Mouse (Mus musculus): ENCODE data around the gene Thsd7b. TPM values are rescaled to one million over a fixed set of nuclear protein-coding genes. Genes with fewer than 3 reads are reported as not detected.

Thsd7b gene
- polyA plus RNA-seq, 1 experiment from 2014 or later, result 0.30 TPM

- H3K4me1 ChIP-seq, result no peaks in the 10 kb centered on the region
- no peak overlapping the region for H3K4me3 ChIP-seq
- H3K9me3 ChIP-seq (replicated peaks), result no peaks in the 10 kb centered on the region
- no peak overlapping the region for H3K27ac ChIP-seq
- H3K27me3 ChIP-seq (ENCODE audit: low read depth, poor library complexity, severe bottlenecking), result no peaks in the 10 kb centered on the region
- no peaks in the 10 kb centered on the region for H3K36me3 ChIP-seq
- no peak for DNase-seq (ENCODE audit: low spot score)
Measured at GRCm38 (mm10) chr1:129838486-129838885, 565.4 kb downstream of the Thsd7b start.

- Histone ChIP-seq H3K27ac (no peak overlapping the region), H3K4me3 (no peak overlapping the region), H3K9me3 (replicated peaks) (no peaks in the 10 kb centered on the region), H3K27me3 (ENCODE audit: low read depth, poor library complexity, severe bottlenecking) (no peaks in the 10 kb centered on the region), H3K4me1 (no peaks in the 10 kb centered on the region), H3K36me3 (no peaks in the 10 kb centered on the region)
- 57% methylated on average over 2 of the region's 2 CpGs for WGBS
- no peak for DNase-seq (ENCODE audit: low spot score)
Measured at GRCm38 (mm10) chr1:129843416-129843815, 570.3 kb downstream of the Thsd7b start.

DNA sequence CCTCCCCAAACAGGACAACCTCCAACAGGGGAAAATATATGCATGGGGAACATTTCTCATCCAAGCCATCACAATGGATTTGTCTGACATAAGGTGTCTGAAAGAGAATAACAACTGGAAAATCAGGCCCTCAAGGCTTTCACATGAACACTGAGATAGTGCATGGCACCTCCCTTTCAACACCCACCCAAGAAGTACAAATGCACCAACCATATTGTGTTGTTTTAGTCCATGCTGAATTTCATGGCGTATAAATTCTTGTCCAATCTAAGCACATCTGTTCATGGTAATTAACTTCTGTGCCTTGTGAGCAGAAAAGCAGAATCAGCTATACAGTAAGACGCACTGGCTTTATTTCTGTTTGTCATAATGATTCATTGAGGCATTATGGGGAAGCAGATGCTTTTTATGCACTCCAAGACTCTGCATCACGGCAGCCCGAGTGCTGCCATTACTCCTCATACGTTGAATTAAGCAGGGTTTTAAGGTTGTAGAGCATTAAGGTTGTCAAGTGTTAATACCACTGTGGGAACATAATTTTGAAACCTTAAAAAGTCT is 577.0 kb downstream of the Thsd7b start:
- Histone ChIP-seq H3K27ac (no peak overlapping the region), H3K4me1 (no peaks in the 10 kb centered on the region), H3K4me3 (no peak overlapping the region), H3K27me3 (ENCODE audit: low read depth, poor library complexity, severe bottlenecking) (no peaks in the 10 kb centered on the region), H3K9me3 (replicated peaks) (no peaks in the 10 kb centered on the region), H3K36me3 (no peaks in the 10 kb centered on the region)
- 86% methylated on average over 5 of the region's 5 CpGs for WGBS
- DNase-seq (ENCODE audit: low spot score), result no peak

DNA sequence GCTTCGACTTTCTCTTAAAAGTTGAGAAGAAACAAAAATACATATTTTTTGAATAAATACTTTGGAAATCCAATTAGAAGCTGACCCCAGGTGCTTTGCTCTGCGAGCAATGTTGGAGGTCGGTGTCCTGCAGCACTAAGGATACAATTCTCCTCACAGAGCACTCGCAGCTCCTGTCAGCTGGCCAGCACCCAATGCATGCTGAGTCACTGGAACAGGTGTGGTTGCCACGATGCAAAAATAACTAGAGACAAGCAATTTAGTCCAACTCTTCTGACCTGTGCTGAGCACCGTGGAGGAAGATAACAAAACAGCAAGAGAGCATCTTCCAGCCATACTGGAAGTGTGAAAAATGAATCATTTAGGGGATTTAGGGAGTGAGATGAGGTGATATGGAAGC is 594.6 kb downstream of the Thsd7b start:
- no peaks in the 10 kb centered on the region for H3K4me1 ChIP-seq
- H3K9me3 ChIP-seq (replicated peaks), result no peaks in the 10 kb centered on the region
- H3K36me3 ChIP-seq, result no peaks in the 10 kb centered on the region
- H3K4me3 ChIP-seq, result no peak overlapping the region
- no peaks in the 10 kb centered on the region for H3K27me3 ChIP-seq (ENCODE audit: low read depth, poor library complexity, severe bottlenecking)
- no peak for DNase-seq (ENCODE audit: low spot score)
- H3K27ac ChIP-seq, result no peak overlapping the region
- 83% methylated on average over 6 of the region's 6 CpGs for WGBS

DNA sequence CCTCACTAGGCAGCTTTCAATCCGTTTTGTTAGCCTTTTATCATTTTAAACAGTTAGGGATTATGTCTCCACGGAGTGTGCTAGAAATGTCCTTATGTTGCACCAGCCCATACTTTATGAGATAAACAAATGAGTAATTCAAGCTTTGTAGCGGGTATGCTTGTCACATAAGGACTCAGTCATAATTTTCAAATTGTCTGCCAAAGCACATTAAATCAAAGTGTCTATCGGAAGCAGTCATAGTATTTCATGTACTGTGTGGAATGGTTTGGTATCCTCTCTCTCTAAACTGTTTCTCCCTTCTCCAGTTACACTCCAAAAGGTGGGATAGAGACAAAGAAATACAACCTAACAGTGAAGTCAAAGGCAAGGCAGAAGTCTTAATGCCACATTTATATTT is 601.3 kb downstream of the Thsd7b start:
- H3K9me3 ChIP-seq (replicated peaks), result no peaks in the 10 kb centered on the region
- no peak overlapping the region for H3K27ac ChIP-seq
- no peaks in the 10 kb centered on the region for H3K27me3 ChIP-seq (ENCODE audit: low read depth, poor library complexity, severe bottlenecking)
- DNase-seq (ENCODE audit: low spot score), result no peak
- H3K36me3 ChIP-seq, result no peaks in the 10 kb centered on the region
- WGBS, result 79% methylated on average over 4 of the region's 4 CpGs
- H3K4me1 ChIP-seq, result no peaks in the 10 kb centered on the region
- H3K4me3 ChIP-seq, result no peak overlapping the region

DNA sequence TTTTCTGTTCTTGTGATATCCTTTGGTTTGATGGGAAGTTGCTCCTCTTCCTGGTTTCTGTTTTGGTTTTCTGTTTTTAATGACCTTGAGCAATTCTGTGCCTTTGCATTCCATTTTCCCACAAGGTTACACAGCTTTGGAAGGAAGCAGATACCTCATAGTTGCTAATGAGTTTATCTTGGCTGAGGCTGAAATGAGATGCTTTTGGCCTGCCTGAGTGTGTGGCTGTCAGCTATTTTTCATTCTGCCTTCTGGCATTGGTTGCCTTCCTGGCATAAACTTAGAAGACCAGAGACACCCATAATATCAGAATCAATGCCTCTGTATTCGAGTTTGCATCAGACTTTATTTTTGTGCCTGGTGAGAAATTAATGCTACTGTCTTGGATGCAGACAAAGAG is 614.8 kb downstream of the Thsd7b start:
- Histone ChIP-seq H3K4me1 (no peaks in the 10 kb centered on the region), H3K4me3 (no peak overlapping the region), H3K27me3 (ENCODE audit: low read depth, poor library complexity, severe bottlenecking) (no peaks in the 10 kb centered on the region), H3K27ac (no peak overlapping the region), H3K36me3 (no peaks in the 10 kb centered on the region), H3K9me3 (replicated peaks) (no peaks in the 10 kb centered on the region)
- DNase-seq (ENCODE audit: low spot score), result no peak
- 83% methylated on average over 1 of the region's 1 CpGs for WGBS

DNA sequence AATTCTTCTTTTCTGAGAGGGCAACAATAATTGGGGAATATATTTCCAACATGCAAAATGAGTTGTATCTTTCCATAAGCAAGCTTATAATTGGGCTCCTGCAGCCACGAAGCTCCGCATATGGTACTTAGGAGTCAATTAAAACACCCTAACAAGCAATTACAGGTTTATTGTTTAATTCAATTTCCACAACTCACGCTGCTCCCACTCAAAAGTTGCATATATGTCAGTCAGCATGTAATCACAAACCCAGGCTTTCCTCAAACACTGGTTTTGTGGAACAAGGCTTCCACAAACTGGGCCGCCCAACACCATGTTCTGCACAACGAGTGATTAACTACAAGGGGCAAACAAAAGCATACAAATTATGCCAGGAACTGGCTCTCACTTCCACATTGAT is 625.0 kb downstream of the Thsd7b start:
- Histone ChIP-seq H3K4me1 (no peaks in the 10 kb centered on the region), H3K4me3 (no peak overlapping the region), H3K36me3 (no peaks in the 10 kb centered on the region), H3K9me3 (replicated peaks) (no peaks in the 10 kb centered on the region), H3K27ac (no peak overlapping the region), H3K27me3 (ENCODE audit: low read depth, poor library complexity, severe bottlenecking) (no peaks in the 10 kb centered on the region)
- 84% methylated on average over 5 of the region's 5 CpGs for whole genome bisulfite sequencing
- DNase-seq (ENCODE audit: low spot score), result no peak

- H3K4me3 ChIP-seq, result no peak overlapping the region
- H3K36me3 ChIP-seq, result no peaks in the 10 kb centered on the region
- WGBS, result 59% methylated on average over 4 of the region's 4 CpGs
- no peak overlapping the region for H3K27ac ChIP-seq
- no peaks in the 10 kb centered on the region for H3K27me3 ChIP-seq (ENCODE audit: low read depth, poor library complexity, severe bottlenecking)
- no peaks in the 10 kb centered on the region for H3K9me3 ChIP-seq (replicated peaks)
- DNase-seq (ENCODE audit: low spot score), result no peak
- H3K4me1 ChIP-seq, result no peaks in the 10 kb centered on the region
Measured at GRCm38 (mm10) chr1:129915484-129915883, 642.4 kb downstream of the Thsd7b start.

DNA sequence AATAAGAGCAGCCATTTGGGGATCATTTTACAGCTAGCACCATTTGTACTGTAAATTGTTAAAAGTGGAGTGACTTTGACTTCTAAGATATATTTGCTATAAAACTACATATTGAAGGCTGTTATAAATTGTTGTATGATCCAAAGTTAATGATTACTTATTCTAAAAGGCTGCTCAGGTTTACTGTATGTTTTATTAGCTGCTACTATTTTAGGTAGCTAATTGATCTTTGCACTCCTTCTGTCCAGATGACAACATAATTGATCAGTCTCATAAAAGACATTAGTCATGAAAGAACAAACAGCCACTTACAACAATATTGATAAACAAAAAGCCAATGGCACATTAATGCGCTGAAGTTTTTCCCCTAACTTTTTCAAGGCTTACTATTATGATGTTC is 644.5 kb downstream of the Thsd7b start:
- Histone ChIP-seq H3K27ac (no peak overlapping the region), H3K4me3 (no peak overlapping the region), H3K9me3 (replicated peaks) (no peaks in the 10 kb centered on the region), H3K4me1 (no peaks in the 10 kb centered on the region), H3K27me3 (ENCODE audit: low read depth, poor library complexity, severe bottlenecking) (no peaks in the 10 kb centered on the region), H3K36me3 (no peaks in the 10 kb centered on the region)
- DNase-seq (ENCODE audit: low spot score), result no peak
- WGBS, result 93% methylated on average over 1 of the region's 1 CpGs

DNA sequence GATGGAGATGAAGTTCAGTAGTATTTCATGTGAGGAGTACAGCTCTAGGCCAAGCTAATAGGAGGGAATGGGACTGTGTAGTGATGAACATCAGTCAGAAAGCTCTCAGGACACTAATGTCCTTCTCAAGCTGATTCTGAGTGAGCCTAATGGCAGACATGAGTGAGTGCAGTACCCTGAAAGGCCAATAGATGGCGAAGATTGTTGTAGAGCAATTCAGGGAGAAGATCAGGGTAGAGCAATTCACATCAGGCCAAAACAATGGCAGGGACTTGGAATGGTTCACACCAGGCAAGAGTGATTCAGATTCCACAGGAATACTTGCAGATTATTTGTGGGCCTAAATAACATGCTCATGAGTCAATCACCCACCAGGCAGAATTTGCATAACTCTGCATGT is 646.3 kb downstream of the Thsd7b start:
- H3K9me3 ChIP-seq (replicated peaks), result no peaks in the 10 kb centered on the region

DNA sequence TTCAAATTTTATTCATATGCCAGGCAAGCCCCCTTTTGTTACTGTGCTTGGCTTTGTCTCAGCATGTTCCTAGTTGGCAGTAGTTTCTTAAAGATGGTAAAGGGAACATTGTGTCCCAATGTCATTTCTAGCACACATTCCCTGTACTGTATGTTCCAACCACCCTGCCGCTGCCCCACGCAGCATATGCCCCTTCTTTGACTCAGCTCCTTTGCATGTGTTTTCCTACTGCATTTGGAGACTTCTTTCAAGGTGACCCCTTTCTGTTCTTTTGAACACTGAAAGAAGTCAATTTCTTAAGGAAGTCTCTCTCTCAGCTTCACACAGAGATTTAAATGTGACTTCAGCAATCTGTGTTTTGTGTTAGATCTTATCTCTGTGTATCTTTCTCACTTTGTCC is 657.9 kb downstream of the Thsd7b start:
- DNase-seq (ENCODE audit: low spot score), result no peak
- H3K27me3 ChIP-seq (ENCODE audit: low read depth, poor library complexity, severe bottlenecking), result no peaks in the 10 kb centered on the region
- H3K9me3 ChIP-seq (replicated peaks), result no peaks in the 10 kb centered on the region
- H3K27ac ChIP-seq, result no peak overlapping the region
- no peak overlapping the region for H3K4me3 ChIP-seq
- WGBS, result 93% methylated on average over 2 of the region's 2 CpGs
- no peaks in the 10 kb centered on the region for H3K4me1 ChIP-seq
- H3K36me3 ChIP-seq, result no peaks in the 10 kb centered on the region

More for the DNA sequence above, 646.3 kb downstream of the Thsd7b start:
- DNase-seq (ENCODE audit: low spot score), result no peak
- Histone ChIP-seq H3K4me1 (no peaks in the 10 kb centered on the region), H3K4me3 (no peak overlapping the region), H3K27ac (no peak overlapping the region), H3K27me3 (ENCODE audit: low read depth, poor library complexity, severe bottlenecking) (no peaks in the 10 kb centered on the region), H3K36me3 (no peaks in the 10 kb centered on the region)
- WGBS, result 76% methylated on average over 1 of the region's 1 CpGs

DNA sequence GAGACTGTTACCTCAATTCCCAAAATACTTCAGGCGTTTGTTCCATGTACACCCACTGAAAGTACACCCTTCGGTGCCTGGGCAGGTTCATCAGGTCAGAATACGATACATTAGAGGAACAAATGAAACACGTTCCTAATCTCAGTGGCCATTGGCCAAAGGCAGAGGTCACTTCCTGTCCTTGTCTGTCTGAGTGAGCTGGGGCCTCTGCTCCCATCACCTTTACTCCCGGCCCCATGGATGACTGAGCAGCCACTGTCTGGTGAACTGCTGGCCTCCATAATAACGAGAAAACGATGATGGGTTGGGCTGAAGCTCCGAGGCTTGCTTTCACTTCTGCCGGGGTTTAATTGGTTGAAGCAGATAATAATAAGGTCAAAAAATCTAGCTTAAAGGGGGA is 670.0 kb downstream of the Thsd7b start:
- no peak for DNase-seq (ENCODE audit: low spot score)
- Histone ChIP-seq H3K4me3 (no peak overlapping the region), H3K27ac (no peak overlapping the region), H3K9me3 (replicated peaks) (no peaks in the 10 kb centered on the region), H3K27me3 (ENCODE audit: low read depth, poor library complexity, severe bottlenecking) (no peaks in the 10 kb centered on the region), H3K36me3 (no peaks in the 10 kb centered on the region), H3K4me1 (no peaks in the 10 kb centered on the region)
- 70% methylated on average over 9 of the region's 9 CpGs for WGBS

DNA sequence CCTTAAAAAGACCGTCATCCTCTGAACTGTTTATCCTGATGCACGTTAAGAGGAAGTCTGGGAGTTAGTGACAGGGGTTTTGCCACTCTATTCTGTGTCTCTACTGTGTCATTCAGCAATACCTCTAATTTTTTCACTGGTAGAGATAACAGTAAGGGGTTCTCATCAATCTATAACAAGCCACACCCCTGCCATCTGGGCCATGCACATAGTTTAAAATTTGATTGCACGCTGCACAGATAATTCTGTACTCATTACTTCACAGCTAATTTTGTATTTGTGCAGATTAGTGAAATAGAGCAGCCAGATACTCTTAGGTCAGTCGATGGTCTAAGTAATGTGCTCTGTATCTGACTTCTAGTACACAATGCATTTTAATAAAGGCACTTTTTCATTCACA is 673.9 kb downstream of the Thsd7b start:
- Histone ChIP-seq H3K4me3 (no peak overlapping the region), H3K4me1 (no peaks in the 10 kb centered on the region), H3K27me3 (ENCODE audit: low read depth, poor library complexity, severe bottlenecking) (no peaks in the 10 kb centered on the region), H3K9me3 (replicated peaks) (no peaks in the 10 kb centered on the region), H3K36me3 (no peaks in the 10 kb centered on the region), H3K27ac (no peak overlapping the region)
- WGBS, result 73% methylated on average over 4 of the region's 4 CpGs
- no peak for DNase-seq (ENCODE audit: low spot score)

- Histone ChIP-seq H3K36me3 (no peaks in the 10 kb centered on the region), H3K27me3 (ENCODE audit: low read depth, poor library complexity, severe bottlenecking) (no peaks in the 10 kb centered on the region), H3K9me3 (replicated peaks) (no peaks in the 10 kb centered on the region), H3K4me3 (no peak overlapping the region), H3K27ac (no peak overlapping the region), H3K4me1 (no peaks in the 10 kb centered on the region)
- 87% methylated on average over 1 of the region's 1 CpGs for WGBS
- no peak for DNase-seq (ENCODE audit: low spot score)
Measured at GRCm38 (mm10) chr1:129955478-129955877, 682.4 kb downstream of the Thsd7b start.
